Mouse (Mus musculus): ENCODE measurements around the gene Minpp1.
A peak's percentile ranks its signal among the peaks of the same experiment; 100 is the strongest.
"Not testable (repeated sequence)": the region's sequence is repeated elsewhere in the genome, so short reads cannot be mapped to it uniquely, and the experiment has no call there.

Minpp1 gene

DNA sequence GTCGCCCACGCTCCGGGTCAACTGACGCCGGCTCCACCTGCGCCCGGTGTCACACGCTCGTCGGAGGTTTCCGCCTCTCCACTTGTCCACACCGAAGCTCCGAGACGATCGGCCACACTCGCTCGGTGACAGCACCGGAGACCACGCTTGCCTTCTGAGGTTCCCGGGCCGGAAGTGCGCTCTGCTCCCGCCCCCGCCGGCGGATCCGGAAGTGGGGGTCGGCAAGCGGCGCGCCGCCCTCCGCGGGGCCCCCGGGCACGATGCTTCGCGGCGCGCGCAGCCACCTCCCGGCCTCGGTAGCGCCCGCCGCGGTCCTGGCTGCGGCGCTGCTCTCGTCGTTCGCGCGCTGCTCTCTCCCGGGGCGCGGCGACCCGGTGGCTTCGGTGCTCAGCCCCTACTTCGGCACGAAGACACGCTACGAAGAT is at the start of gene Minpp1:
TSS of gene Minpp1 (plus strand) at position 89 of the 425 bp plus-strand sequence.
- peak; percentile 79 for DNase-seq (ENCODE audit: low spot score)

- DNase-seq (ENCODE audit: low spot score) = no peak
These were observed 46.2 kb upstream of the Minpp1 start for GRCm38 (mm10) chr19:32439356-32439755.

DNA sequence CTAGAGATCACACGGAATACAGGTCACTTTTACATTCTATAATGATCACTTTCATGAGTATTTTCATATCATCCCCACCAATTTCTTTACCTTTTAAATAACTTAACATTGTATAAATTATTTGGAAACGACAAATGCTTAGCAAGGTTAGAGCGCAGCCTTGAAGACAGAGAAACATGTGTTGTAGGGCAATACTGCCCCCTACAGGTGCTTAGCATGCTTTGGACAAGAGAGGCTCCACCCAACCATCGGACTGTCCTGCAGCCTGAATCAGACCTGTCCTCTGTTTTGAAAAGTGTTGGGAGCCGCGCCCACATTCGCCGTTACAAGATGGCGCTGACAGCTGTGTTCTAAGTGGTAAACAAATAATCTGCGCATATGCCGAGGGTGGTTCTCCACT is 44.0 kb upstream of the Minpp1 start:
- DNase-seq (ENCODE audit: low spot score) = no peak

DNA sequence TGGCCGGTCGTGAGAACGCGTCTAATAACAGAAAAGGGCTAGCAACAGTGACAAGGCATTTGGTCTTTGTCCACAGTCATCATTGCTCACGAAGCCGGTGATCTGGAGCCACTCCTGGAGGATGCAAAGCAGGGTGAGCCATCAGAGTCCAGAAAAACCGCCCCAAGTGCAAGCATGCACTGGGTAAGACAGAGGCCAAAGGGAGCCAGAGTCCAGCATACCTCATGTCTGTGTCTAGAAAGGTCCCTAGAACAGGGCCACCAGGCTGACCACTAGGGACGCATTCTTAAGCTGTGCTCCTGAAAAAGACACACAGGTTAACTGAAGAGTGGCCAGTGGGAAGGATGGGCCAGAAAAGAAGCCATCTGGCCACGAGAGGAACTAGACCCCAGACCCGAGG is 36.6 kb upstream of the Minpp1 start:
- no peak for DNase-seq (ENCODE audit: low spot score)

- DNase-seq (ENCODE audit: low spot score) = no peak
These were observed 33.3 kb upstream of the Minpp1 start for GRCm38 (mm10) chr19:32452231-32452630.

DNA sequence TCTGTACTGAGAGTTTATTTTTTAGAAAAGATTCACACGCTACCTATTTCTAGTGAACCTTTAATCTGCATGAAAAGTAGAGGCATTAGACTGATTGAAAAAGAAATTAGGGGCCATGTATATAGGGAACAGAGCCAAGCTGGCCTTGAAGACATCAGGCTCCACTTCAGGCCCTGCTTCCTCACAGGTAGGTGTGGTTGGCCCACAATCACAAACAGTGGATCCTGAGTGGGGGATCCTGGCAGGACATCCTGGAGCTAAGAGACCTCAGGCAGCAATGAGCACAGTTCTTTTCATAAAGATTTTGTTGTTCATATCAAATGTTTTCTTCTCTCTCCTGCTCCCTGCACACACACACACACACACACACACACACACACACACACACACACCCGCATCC is 28.8 kb upstream of the Minpp1 start:
- no peak for DNase-seq (ENCODE audit: low spot score)

- not testable (repeated sequence) for DNase-seq (ENCODE audit: low spot score)
These were observed 27.9 kb upstream of the Minpp1 start for GRCm38 (mm10) chr19:32457631-32458030.

DNA sequence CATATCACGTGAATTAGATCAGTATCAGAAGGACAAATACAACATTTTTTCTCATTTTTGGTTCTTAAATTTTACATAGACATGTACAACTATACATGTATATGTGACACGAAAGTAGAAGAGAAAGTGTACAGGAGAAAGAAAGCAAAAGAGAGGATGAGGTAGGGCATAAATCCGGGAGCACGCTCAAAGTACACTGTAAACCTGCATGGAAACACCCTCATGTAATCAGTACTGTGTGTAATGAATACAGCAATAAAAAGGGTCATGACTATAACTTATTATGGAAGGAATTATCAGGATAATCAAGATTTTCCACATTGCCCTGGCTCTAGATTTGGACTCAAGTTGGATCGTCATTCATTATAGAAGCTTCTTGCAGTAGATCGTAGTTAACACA is 22.5 kb upstream of the Minpp1 start:
- no peak for DNase-seq (ENCODE audit: low spot score)

- no peak for DNase-seq (ENCODE audit: low spot score)
These were observed 20.3 kb upstream of the Minpp1 start for GRCm38 (mm10) chr19:32465228-32465627.

DNA sequence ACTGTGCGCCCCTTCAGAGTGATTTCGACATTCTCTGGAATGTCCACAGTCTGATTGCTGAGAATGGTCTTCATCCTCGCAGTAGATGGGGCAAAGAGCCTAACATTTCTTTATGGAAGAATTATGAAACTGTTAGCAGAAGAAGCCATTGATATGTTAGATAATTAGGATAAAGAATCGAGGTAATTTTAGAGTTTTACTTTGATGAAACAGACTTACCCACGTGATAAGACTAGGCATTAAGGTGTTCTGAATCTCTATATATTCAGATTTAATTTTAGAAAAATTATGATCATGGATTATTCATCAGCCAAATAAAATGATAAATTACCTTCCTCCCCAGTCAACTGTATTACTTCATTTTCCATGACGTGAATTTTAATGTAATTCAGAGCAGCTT is 19.1 kb upstream of the Minpp1 start, which contains the start of gene Rpl9-ps6:
TSS of gene Rpl9-ps6 (minus strand) at position 101 of the 400 bp plus-strand sequence.
- no peak for DNase-seq (ENCODE audit: low spot score)

GRCm38 (mm10) chr19:32467325-32467724 is 18.2 kb upstream of the Minpp1 start:
- DNase-seq (ENCODE audit: low spot score) = no peak

GRCm38 (mm10) chr19:32470059-32470497 is 15.5 kb upstream of the Minpp1 start:
- peak; percentile 87 for DNase-seq (ENCODE audit: low spot score)

GRCm38 (mm10) chr19:32470570-32471263 is 14.9 kb upstream of the Minpp1 start:
- no peak for DNase-seq (ENCODE audit: low spot score)

GRCm38 (mm10) chr19:32476016-32476711 is 9.4 kb upstream of the Minpp1 start:
- DNase-seq (ENCODE audit: low spot score) = peak; percentile 81

GRCm38 (mm10) chr19:32476712-32477052 is 8.9 kb upstream of the Minpp1 start:
- peak; percentile 60 for DNase-seq (ENCODE audit: low spot score)

DNA sequence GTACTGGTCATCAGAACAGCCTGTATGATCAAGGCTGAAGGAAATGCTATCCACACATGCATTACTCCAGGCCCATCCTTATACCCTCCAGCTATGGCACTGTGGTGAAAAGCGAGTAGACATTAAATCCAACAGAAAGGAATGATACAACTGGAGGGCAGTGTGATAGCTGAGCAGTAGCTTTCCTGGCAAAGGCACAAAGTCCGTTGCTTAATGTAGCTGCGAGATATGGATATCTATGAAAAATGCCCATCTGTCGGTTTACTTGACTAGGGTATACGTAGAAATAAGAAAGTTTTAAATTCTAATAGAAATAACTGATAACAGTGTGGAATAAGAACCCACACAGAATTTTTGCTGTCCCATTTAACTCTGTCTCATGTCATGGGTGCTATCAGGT is 5.3 kb upstream of the Minpp1 start:
- DNase-seq (ENCODE audit: low spot score) = peak; percentile 53

GRCm38 (mm10) chr19:32480791-32481442 is 4.7 kb upstream of the Minpp1 start:
- no peak for DNase-seq (ENCODE audit: low spot score)

DNA sequence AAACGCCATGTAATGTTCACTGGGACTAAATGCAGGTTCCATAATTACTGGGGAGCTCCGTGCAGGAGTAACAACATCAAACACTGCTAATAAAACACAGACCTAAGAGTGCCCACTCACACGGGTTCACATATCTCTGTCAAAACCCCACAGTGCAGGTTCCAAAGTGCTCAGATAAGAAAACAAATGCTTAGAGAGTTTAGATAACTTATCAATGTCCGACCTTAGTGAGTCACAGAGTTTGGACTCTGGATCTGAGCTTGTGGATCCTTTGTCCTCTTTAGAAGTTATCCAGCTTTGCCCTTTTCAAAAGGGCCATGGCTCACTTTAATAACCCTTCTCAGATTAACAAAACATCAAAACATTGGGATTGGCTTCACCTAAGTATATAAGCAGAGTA is 4.1 kb upstream of the Minpp1 start:
- DNase-seq (ENCODE audit: low spot score) = no peak

GRCm38 (mm10) chr19:32484941-32485660 is 468 bp upstream of the Minpp1 start:
- DNase-seq (ENCODE audit: low spot score) = peak; percentile 51

DNA sequence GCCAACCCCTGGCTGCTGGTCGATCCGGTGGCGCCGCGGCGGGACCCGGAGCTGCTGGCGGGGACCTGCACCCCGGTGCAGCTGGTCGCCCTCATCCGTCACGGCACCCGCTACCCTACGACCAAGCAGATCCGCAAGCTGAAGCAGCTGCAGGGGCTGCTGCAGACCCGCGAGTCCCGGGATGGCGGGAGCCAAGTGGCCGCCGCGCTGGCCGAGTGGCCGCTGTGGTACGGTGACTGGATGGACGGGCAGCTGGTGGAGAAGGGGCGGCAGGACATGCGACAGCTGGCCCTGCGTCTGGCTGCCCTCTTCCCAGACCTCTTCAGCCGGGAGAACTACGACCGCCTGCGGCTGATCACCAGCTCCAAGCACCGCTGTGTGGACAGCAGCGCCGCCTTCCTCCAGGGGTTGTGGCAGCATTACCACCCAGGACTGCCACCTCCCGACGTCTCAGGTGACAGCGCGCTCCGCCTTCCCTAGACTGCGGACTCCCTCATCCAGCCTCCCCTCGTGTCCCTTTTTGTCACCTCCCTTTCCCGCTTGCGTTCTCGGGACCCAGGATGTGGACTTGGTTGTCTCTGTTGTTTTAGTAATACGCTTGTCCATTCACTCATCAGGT is 646 bp downstream of the Minpp1 start:
- DNase-seq (ENCODE audit: low spot score) = peak; percentile 66

DNA sequence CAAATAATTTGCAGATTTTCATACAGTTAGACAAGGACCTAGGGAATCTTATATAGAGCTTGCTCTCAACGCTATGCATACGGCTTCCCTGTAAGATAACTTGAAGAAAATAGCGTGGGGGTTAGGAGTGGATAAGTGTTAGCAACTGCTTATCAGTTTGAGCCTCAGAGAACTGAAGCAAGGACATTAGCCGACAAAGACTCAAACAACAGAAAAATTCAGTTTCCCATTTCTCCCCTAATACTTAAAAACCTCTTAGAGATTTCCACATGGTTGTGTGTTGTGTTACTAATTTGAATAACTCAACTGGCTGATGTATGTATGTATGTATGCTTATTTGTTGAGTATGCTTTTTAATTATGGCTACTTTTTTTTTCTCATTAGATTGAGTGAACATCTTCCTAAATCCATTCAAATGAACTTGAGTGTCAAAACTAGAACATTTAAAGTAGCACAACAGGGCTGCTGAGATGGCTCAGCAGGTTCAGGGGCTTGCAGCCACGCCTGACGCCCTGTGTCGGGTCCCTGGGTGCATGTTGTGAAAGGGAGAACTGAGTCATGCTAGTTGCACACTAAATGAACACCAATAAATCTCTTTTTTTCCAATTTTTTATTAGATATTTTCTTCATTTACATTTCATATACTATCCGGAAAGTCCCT is 2.2 kb downstream of the Minpp1 start:
- DNase-seq (ENCODE audit: low spot score) = peak; percentile 60
